Mouse (Mus musculus) G1E (cell line): ENCODE measurements at regions not wholly inside any gene's neighbourhood (a gene's known extent, or its start where the extent isn't known, plus 50 kb on each side); places are given as distances from the start of the nearest gene placed in this dataset.

Experiments used
- CTCF ChIP-seq: IDR thresholded peaks from 2 replicates; pipeline ENCODE4 v1.5.1; 2012; ENCODE audit warnings: low read depth, low read length, inconsistent platforms, mixed read lengths
- GATA1 ChIP-seq: IDR thresholded peaks from 2 replicates; pipeline ENCODE4 v1.6.1; 2012; ENCODE audit warnings: borderline replicate concordance, low read length, inconsistent platforms, mixed read lengths
- GATA2 ChIP-seq: IDR thresholded peaks from 2 replicates; pipeline ENCODE4 v1.6.1; 2012; ENCODE audit warnings: low read depth, low read length, inconsistent platforms, borderline replicate concordance

- TF ChIP-seq CTCF (no peak), GATA1 (no peak), GATA2 (no peak)
Observed at GRCm38 (mm10) chr13:107546181-107546900, 497.9 kb upstream of the Smim15 start.
